Mouse (Mus musculus) spleen, postnatal 0 days (tissue): ENCODE data around the gene Depdc1b. TPM values are rescaled to one million over a fixed set of nuclear protein-coding genes. Genes with fewer than 3 reads are reported as not detected.

Experiments used
- polyA plus RNA-seq: library from polyadenylated mRNA; unstranded; fragments of >200 nt; fragmentation: Nextera tagmentation; extraction: Ambion mirVana; gene quantifications from 2 replicates; pipeline ENCODE4 v1.2.1, GENCODE M21; 2015

Gene Depdc1b
- 13.6 and 16.0 TPM in 2 replicates for polyA plus RNA-seq

GRCm38 (mm10) chr13:108315702-108316486 is at the start of gene Depdc1b:
TSS of gene Depdc1b (plus strand) at chr13:108316332.

GRCm38 (mm10) chr13:108449116-108450097 is 133.3 kb downstream of the Depdc1b start, which contains the start of gene Pde4d:
TSS of gene Pde4d (plus strand) at chr13:108449948.

Other genes starting within 250 kb of the Depdc1b start
- gene Ndufaf2, start 157.7 kb upstream of the Depdc1b start, polyA plus RNA-seq: 37.1 and 38.6 TPM in 2 replicates
- 7.3 and 9.9 TPM in 2 replicates for gene Ercc8, start 157.6 kb upstream of the Depdc1b start, polyA plus RNA-seq
- 1.2 and 1.9 TPM in 2 replicates for gene Elovl7, start 101.9 kb upstream of the Depdc1b start, polyA plus RNA-seq
- gene Pde4d, start 133.6 kb downstream of the Depdc1b start, polyA plus RNA-seq: 24.2 and 26.6 TPM in 2 replicates